Mouse (Mus musculus) liver, postnatal 0 days (tissue): ENCODE data around the gene Mul1.
A peak's percentile ranks its signal among the peaks of the same experiment; 100 is the strongest.

ENCODE experiments used
- CTCF ChIP-seq: sonication (generic); IDR thresholded peaks from 2 replicates; pipeline ENCODE4 v1.5.1; 2016; ENCODE audit warnings: antibody characterized with exemption, low read depth
- EP300 ChIP-seq: IDR thresholded peaks from 2 replicates; pipeline ENCODE4 v1.6.1; 2016; ENCODE audit warnings: antibody characterized with exemption, low read depth, mild to moderate bottlenecking

DNA sequence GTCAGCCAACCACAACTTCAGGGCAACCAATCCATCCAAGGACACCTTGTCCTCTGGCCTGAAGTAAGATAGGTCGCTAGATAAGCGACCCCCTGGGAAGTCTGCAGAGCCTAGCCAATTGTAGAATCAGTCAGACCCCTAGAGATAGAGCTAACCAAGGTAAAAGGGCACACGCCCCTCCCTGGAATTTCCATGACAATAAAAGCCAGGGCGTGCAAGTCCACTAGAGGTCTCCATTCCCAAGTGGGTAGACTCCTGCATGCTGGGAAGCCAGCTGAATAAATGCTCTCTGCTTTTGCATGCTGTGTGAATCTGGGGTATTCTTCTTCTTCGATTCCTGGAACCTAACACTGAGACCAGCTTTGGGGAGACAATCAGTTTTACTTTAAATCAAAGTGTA is 18.1 kb upstream of the Mul1 start:
- 0 out of 2 replicates have a peak, but pooled peaks have one; percentile 2 for TF ChIP-seq CTCF
- no peak for TF ChIP-seq EP300
